Mouse (Mus musculus) CH12F3 (cell line): ENCODE measurements around the gene Stim2.

Source experiments
- in situ Hi-C: fragments of 300-500 bp; cut with MboI; formaldehyde crosslinking; loops from 2 replicates; pipeline ENCODE4 v1.14.3; 2020; ENCODE audit warnings: low sequenced_read_pairs

The Stim2 gene

DNA sequence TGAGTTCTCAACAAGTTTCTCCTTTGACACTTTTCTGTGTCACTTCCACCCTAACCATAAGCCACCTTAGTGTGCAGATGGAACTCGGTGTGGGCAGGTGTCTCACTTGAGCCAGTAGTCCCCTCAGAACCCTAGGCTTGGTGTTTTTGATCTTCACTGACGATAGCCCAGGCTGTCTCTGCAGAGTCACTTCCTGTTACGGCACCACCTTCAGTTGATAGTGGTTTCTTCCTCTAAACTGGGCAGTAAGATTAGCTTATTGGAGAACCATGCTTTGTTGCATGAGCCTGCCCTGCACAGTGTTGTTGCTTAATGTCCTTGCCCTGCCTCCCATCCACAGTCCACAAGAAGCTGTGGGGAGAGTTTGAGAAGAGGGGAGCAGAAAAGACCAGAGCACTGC lies 47.2 kb downstream of the Stim2 start:
- in situ Hi-C loops: no loop called here

DNA sequence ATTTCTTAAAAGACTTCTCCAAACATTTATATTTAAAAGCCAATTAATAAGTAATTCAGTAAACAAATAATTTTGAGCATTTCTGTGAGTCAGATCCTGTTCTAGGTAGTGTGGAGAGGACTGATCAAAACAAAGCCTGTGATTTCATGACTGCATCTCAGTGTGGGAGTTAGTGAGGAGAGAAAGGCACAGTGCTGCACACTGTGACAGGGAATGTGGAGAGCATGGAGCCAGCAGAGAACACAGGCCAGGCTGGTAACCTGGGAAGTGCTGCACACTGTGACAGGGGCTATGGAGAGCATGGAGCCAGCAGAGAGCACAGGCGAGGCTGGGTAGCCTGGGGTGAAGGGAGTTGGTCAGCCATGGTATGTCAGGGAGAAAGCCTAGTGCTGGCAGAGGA lies 48.1 kb downstream of the Stim2 start:
- in situ Hi-C loops: no loop called here

DNA sequence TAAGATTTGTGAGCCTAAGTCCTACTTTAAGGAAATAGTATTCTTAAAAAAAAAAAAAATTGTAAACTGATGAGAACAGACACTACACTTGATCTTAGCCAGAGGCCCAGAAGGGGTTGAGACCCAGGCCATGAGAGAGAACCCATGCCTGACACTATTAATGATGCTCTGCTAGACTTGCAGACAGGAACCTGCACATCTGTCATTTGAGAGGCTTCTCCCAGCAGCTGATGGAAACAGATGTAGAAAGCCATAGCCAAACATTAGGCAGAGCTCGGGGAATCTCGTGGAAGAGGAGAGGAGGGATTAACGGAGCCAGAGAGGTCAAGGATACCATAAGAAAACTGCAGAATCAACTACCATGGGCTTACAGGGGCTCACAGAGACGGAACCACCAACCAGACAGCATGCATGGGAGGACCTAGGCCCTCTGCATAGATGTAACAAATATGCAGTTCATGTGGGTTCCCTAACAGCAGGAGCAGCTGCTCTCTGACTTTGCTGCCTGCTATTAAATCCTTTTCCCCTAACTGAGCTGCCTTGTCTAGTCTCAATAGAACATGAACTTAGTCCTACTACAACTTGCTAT lies 50.9 kb downstream of the Stim2 start:
- in situ Hi-C loops: no loop called here

DNA sequence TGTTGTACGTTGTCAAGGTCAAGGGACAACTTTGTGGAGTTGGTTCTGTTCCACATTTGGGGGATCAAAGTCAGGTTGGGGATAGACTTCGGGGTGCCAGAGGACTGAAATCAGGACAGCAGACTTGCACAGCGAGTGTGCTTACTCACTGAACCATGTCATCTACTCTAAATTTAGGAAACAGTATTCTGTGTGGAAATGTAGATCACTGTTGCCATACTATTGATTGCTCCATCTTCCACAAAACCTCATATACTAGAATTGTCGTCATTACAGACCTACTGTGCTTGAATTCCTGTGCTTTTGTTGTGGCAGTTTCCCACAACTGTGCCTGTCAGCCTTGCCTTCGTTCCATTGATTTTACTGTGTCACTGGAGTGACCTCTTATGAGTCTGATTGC lies 51.6 kb downstream of the Stim2 start:
- in situ Hi-C loops: no loop called here

DNA sequence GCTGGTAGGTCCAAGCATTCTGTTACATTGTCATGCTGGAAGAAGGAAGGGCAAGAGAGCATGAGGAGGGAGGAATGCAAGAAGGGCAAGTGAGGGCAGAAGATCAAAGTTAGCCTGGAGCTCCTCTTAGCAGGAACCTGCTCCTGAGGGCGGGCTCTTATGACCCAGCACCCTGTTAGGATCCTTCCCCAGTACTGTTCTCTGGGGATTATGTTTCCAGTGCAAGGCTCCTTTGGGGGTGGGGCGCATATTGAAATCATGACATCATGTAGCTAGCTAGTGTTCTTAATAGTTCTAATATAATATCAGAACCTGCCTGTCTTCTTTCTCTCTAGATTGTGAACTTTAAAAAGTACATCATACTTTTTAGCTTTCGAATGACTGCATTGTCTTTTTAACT lies 52.8 kb downstream of the Stim2 start:
- in situ Hi-C loops: no loop called here

DNA sequence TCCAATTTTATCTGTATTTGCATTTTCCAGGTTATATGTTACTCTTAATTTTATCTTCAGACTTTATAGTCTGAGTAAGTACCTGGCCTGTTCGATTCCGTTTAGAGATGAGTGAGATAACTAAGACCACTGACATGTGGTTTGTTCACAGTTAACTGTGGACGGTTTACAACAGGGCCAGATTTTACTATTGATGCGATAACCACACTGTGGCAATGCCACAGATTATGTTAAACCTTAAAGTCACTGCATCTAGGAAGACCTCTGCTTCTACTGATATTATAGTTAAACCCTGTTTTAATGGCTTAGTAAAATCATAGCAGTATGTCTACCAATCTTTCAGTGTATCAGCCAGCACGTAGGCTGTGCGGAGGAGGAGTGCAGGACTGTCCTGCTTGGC lies 53.9 kb downstream of the Stim2 start:
- in situ Hi-C loops: no loop called here

DNA sequence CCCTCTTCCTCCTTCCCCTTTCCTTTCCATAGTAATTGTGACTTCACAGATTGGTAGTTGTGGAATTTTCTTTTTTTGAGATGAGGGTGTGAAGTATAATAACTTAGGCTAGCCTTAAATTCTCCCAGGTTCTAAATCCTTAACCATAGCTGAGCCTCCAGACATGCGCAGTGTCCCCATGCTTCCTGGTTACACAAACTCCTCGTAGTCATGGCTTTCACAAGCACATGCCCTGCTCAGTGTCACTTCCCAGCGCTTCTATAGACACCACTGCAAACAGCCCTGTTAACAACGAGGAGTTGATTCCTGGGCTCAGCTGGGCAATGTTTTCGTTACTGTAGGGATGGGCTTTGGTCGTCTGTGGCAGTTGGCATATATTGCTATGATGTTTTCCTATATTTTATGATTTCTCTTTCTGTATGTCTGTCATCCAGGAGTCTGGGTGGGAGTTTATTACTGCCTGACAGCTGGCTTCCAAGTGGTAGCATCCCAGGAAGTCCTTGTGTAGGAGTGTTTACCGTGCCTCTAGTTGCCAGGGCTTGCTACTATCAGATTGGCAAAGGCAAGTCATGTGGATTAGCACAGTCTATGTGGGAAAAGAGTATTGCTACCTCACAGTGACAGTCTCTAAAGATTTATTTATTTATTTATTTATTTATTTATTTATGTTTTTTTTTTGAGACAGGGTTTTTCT lies 55.5 kb downstream of the Stim2 start:
- in situ Hi-C loops: no loop called here

DNA sequence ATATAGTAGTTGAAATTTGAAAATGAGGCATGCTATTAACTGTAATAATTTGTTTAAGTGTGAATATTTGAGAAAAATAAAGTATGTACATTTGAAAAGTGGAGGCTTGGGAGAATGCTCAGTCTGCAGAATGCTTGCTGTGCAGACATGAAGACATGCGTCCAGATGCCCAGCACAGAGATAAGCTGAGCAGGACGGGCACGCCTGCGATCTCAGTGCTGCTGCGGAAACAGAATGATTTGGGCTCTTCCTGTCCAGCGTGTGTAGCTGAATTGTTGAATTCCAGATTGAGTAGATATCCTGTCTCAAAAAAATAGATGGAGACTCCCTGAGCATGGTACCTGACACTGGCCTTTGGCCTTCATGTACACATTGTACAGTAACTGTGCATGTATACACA lies 58.0 kb downstream of the Stim2 start:
- in situ Hi-C loops: no loop called here

DNA sequence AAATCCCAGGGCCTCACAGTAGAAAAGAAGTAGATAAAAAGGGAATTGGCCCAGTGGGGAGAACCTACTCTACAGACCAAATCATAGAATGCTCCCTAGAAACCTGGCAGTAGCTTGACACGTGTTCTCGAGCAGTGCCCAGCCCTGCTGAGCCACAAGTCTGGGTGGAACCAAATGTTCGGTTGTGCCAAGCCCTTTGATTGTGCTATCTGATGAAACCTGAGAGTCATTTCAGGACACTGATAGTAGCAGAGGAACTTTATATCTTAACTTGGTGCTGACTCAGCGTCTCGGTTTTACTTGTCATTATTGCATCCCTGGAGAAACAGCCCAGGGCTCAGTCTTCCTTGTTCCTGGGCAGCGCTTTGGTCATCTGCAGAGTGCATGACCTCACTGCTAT lies 61.7 kb downstream of the Stim2 start:
- in situ Hi-C loops: no loop called here

DNA sequence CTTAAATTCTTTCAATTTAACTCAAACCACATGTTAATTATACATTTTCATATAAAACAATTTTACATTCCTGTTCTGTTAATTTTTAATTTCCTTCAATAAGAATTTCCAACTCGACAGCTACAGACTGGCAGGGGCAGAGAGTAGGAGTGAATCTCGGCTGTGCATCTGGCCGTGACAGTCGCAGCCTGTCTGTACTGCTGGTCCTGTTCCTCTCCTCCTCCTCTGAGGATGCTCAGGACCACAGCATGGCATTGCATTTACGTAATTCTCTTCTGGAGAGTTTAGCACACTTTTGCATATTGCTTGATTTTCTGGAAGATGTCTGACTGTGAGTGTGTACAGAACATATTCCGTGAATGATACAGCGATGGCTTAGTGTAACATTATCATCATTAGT lies 63.8 kb downstream of the Stim2 start:
- in situ Hi-C loops: no loop called here

DNA sequence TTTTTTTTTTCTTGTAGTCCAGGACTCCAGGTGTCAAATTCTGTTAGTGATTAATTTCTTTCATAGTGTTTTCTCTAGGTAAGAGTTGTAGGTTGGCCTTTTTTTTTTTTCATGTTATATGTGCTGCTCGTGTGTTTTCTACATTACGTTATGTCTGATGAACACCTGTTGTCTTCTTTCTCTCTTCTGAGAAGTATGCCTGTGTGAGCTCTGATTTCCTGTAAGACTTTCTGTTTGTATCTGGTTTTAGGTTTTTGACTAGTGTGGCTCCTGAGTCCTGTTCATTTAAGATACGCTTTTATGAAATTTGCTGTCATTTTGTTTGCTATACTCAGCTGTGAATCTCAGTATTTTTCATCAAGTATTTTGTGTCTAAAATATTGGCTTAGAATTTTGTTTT lies 69.3 kb downstream of the Stim2 start:
- in situ Hi-C loops: no loop called here

DNA sequence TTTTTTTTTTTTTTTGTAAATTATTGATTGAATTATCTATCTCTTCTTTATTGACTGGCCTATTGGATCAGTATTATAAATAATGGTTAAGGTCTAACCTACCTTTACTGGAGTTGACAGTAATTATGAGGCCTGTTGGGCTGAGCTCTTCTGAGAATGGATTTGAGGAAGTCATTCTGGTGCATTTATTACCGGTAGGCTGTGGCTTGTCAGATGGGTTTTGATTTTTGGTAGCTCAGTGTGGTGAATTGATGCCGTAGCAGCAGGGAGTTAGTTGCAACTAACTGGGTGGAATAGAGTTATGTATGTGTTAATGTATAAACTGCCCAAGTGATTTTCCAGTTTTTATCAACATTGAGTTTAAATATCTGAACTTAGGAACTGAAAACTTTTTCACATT lies 72.2 kb downstream of the Stim2 start:
- in situ Hi-C loops: no loop called here

DNA sequence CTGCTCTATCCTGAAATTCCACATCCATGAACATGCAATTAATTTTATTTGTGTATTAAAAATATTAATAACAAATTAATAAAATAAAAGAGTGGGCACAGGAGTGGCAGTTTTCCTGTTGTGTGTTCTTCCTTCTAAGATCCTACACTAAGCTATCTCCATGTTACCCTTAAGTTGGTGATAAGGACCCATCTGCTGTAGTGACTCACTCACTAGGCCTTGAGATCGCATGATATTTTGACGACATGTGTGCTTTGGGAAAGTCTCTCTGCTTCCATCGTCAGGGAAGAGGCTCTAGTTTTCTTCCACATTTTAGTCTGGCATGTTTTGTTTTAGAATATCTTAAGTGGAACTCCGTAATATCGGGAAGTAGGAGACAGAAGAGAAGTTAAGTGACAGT lies 73.0 kb downstream of the Stim2 start:
- in situ Hi-C loops: no loop called here

DNA sequence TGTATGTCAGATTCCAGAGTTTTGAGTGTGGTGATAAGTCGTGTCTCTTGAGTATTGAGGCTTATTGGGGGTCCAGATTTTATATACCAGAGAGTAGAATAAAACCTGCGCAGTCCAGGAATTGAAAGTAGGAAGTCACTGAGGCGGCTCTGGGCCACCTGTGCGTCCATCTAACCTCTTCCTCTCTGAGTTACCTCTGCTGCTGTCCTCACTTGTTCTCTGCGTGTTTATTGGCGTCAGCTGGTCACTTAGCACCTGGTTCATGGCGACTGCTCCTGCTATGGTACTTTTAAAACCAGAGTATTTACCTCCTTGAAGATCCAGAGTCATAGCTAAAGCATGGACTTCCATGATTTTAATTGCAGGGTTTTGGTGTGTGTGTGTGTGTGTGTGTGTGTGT lies 73.4 kb downstream of the Stim2 start:
- in situ Hi-C loops: no loop called here

DNA sequence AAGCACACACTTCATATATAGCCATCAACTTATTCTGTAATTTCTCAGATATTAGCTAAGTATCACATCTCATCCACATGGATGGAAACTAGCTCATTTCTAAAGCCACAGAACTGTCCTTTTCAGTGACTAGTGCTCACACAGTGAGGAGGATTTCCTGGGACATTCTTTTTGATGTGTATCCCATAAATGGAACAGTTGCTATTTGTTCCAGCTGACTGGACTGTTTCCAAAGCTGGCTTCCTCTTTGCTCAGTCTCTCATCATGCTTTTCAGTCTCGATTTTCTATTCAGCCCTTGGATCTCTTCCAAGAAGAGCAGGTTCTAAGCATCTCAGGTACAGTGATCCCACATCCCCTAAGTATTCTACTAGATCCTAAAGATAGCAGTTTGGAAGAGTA lies 75.0 kb downstream of the Stim2 start:
- in situ Hi-C loops: no loop called here

DNA sequence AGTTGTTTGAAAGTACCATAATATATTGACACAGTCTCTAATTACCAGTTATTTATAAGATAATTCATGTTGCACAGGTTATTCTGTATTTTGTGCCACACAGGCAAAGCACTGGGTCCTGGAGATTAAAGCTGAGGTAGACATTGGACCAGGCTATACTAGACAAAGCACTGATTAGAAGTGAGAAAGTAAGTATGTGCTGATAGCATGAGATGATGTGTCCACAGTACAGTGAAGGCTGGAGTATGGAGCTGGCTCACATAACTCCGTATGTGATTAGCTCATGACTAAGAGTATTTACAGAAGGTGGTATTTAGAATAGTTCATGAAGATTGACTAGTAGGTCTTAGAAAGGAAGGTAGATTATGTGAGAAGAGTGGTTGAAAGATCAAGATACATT lies 81.7 kb downstream of the Stim2 start:
- in situ Hi-C loops: no loop called here

DNA sequence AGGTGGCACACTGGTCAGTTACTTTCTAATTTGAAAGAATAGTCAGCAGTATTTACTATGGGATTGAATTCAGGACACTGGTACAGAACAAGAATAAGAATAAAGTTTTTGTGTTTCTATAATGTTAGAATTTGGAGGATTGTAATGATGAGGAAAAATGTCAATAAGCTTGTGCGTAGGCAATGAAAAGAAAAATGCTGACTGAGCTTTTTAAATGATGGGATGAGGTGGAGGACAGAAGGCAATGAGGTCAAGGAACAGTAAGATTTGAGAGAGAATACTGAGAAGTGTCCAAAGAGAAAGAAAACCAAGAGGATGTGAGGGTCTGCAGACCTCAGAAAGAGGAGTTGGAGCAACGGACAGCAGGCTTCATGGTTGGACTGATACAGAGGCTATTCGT lies 89.6 kb downstream of the Stim2 start:
- in situ Hi-C loops: no loop called here

DNA sequence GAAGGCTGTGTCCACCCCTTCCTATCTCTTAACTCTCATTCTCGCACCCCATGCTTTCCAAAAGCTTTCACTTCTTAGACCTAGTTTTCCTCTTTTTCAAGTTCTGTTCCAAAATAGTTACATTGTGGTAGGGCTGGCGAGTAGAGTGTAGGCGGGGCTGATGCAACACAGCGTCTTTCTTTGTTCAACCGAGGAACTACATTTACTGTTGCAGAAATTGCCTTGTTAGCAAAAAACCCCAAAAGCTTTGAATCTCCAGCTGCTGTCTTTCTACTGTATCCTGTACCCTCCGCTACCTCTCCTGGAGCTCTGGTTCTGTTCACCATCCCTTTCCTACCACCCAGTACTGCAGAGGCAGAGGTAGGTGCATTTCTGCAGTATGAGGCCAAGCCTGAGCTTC lies 99.9 kb downstream of the Stim2 start:
- in situ Hi-C loops: no loop called here

DNA sequence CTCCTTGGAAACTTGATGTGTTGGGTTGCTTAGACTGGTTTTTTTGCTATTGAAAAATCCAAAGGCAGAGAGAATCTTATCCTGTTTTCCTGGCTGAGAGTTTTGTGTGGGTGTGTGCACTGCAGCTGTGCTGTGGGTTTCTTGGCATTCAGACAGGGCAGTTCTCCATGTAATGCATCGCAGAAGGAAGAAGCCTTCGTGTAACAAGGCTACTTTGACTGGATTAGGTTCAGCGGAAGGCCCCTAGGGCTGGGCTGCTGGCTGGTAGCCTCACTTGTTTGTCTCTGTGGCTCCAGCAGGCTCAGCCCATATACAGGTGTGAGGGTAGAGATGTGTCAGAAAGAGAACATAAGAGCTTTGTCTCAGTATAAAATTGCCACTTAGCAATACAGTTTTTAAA lies 102.6 kb downstream of the Stim2 start:
- in situ Hi-C loops: loop anchor here (25.0 kb wide), 2 partner anchors 414 to 764 kb away; no protein-coding TSS in a partner anchor

DNA sequence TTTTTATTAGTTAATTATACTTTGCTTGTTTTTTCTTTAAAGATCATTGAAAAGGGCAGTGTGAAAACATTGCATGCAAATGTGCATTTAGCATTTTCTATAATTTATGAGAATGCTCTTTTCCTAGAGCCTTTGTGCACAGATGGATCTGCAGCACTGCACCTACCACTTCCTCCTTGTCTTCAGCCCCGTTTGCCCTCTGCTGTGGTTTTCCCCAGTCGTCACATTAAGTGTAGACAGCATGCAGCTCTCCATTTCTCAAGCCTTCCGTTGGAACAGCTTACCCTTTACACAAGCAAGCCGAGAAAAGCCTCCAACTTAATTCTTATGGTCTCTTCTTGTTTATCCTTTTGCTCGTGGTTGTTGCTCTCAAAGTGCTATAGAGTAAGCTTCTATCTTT lies 103.0 kb downstream of the Stim2 start:
- in situ Hi-C loops: loop anchor here (25.0 kb wide), 2 partner anchors 414 to 764 kb away; no protein-coding TSS in a partner anchor

DNA sequence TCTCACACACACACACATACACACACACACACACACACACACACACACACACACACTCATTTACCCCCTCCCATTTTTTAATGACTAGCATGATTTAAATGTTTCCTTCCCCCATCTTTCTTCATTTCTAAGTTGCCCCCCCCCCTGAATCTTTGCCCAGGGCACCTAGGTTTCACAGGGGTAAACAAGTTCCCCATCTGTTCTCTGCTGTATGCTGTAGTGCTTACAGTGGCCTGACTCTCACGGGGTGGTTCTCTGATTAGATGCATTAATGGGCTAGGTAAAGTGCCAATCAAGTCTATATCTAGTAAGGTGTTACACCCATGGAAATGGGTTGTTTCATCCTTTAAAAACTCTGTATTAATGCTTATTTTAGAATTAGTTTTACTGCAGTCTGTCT lies 103.7 kb downstream of the Stim2 start:
- in situ Hi-C loops: loop anchor here (25.0 kb wide), 2 partner anchors 415 to 765 kb away; no protein-coding TSS in a partner anchor

DNA sequence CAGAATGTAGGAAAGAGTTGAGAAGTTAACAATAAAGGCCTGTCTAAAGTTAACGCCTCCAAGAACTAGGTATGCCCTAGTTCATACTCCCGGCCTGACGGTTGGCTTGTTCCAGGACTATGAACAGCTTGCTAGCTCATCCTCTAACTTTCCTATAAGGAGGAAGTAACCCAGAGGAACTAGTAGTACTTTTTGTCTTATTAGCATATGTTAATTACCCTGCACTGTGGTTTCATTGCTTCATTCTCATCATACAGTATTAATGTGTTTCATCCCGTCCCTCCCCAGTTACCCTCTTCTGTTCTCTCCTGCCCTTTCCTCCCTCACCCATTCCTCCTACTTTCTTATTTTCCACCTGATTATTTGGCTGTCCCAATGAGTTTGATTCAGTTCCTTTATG lies 108.4 kb downstream of the Stim2 start:
- in situ Hi-C loops: loop anchor here (25.0 kb wide), 2 partner anchors 419 to 769 kb away; no protein-coding TSS in a partner anchor

DNA sequence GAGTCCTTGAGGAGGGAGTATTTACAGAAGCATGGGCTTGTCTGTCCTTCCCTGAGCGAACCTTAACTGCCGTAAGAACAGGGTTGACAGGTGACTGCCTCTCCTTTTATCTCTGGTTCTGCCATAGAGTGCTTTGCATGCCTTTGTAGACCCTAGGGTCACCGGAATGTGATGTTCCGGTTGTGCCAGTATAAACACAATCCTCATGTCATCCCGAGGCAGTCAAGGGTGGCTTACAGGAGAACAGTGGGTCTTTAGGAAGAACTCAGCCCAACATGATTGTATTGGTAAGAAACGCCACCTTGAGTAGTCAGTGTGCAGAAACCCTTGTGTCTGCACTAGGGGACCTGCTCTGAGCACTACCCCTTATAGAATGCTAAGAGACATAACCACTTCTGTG lies 108.8 kb downstream of the Stim2 start:
- in situ Hi-C loops: loop anchor here (25.0 kb wide), 2 partner anchors 420 to 770 kb away; no protein-coding TSS in a partner anchor
